Mouse (Mus musculus): ENCODE results near the gene Tas2r135.

GRCm38 (mm10) chr6:42391796-42392330 lies 13.4 kb upstream of the Tas2r135 start:
- TF ChIP-seq CTCF (IDR thresholded peaks at IDR 0.05; ENCODE audit: control insufficient read depth, insufficient read depth, insufficient replicate concordance, low read depth, low read length) (no peak), POLR2A (IDR thresholded peaks at IDR 0.05; ENCODE audit: control insufficient read depth, low read depth, low read length) (no peak)
